Mouse (Mus musculus): ENCODE data around the gene Nsf.

GRCm38 (mm10) chr11:103848287-103848686 is 105.6 kb downstream of the Nsf start:
- TF ChIP-seq CTCF (IDR thresholded peaks at IDR 0.05 in 2 of 3, conservative IDR thresholded peaks at IDR 0.05 in 1 of 3; ENCODE audit: control insufficient read depth in 1 of 3, insufficient read depth in 1 of 3, low read depth in 2 of 3, low read length in 3 of 3, poor library complexity in 1 of 3, severe bottlenecking in 1 of 3): no peak
- no peak for TF ChIP-seq E2F4 (IDR thresholded peaks at IDR 0.05; ENCODE audit: borderline replicate concordance, low read depth, low read length)
- no peak for TF ChIP-seq JUND (IDR thresholded peaks at IDR 0.05; ENCODE audit: low read depth, low read length)
- no peak for TF ChIP-seq MAX (IDR thresholded peaks at IDR 0.05; ENCODE audit: low read length)
- no peak for TF ChIP-seq SIN3A (IDR thresholded peaks at IDR 0.05; ENCODE audit: low read length)
- TF ChIP-seq TAL1 (IDR thresholded peaks at IDR 0.05; ENCODE audit: low read length): no peak
- no peak for TF ChIP-seq USF1 (IDR thresholded peaks at IDR 0.05; ENCODE audit: low read depth, low read length)
- TF ChIP-seq EP300 (IDR thresholded peaks at IDR 0.05; ENCODE audit: low read depth in 1 of 2, low read length in 2 of 2): no peak
- TF ChIP-seq MAZ (IDR thresholded peaks at IDR 0.05; ENCODE audit: low read depth, low read length): no peak
